Mouse (Mus musculus) olfactory bulb, adult 2 months (tissue): Measurements from ENCODE around the gene Epn2.

Experiments used
- CTCF ChIP-seq: fragments of 200-500 bp; IDR thresholded peaks from 2 replicates; pipeline ENCODE4 v1.5.1; 2012; ENCODE audit warnings: low read depth, mild to moderate bottlenecking, low read length, moderate library complexity; ENCODE audit not compliant: insufficient read depth
- POLR2A ChIP-seq: fragments of 200-500 bp; IDR thresholded peaks from 2 replicates; pipeline ENCODE4 v1.6.1; 2012; ENCODE audit warnings: mild to moderate bottlenecking, low read depth, low read length, moderate library complexity; ENCODE audit not compliant: insufficient read depth

GRCm38 (mm10) chr11:61470880-61471279 is 108.6 kb downstream of the Epn2 start:
- TF ChIP-seq POLR2A (no peak), CTCF (no peak)
